Mouse (Mus musculus): ENCODE results near the gene Scimp. TPM values are rescaled to one million over a fixed set of nuclear protein-coding genes. Genes with fewer than 3 reads are reported as not detected.

Scimp gene
- total RNA-seq, 1 experiment, result not detected

GRCm38 (mm10) chr11:70837031-70837430 lies 24.6 kb upstream of the Scimp start:
- H3K9me3 ChIP-seq (ENCODE audit: control insufficient read depth, insufficient read depth, low read depth, low read length), result no peaks in the 10 kb centered on the region
- H3K36me3 ChIP-seq (ENCODE audit: control insufficient read depth, insufficient read depth, low read length, poor library complexity, severe bottlenecking), result no peaks in the 10 kb centered on the region
- no peak overlapping the region for H3K27ac ChIP-seq (ENCODE audit: insufficient read depth, low read depth, low read length, poor library complexity, severe bottlenecking)
- no peak for DNase-seq (ENCODE audit: low read depth, low spot score)
- no peak overlapping the region for H3K9ac ChIP-seq (ENCODE audit: insufficient read depth, low read depth, low read length, poor library complexity, severe bottlenecking)
- TF ChIP-seq ZNF384 (IDR thresholded peaks at IDR 0.05; ENCODE audit: low read depth, low read length) (no peak), HCFC1 (IDR thresholded peaks at IDR 0.05; ENCODE audit: borderline replicate concordance, insufficient read depth, low read length) (no peak), MAFK (IDR thresholded peaks at IDR 0.05; ENCODE audit: insufficient read depth, low read depth, low read length) (no peak), ZC3H11A (IDR thresholded peaks at IDR 0.05; ENCODE audit: borderline replicate concordance, low read depth, low read length) (no peak), CHD2 (IDR thresholded peaks at IDR 0.05; ENCODE audit: low read depth, low read length) (no peak)
- H3K4me1 ChIP-seq (ENCODE audit: control insufficient read depth in 2 of 2, insufficient read depth in 2 of 2, low read length in 2 of 2, poor library complexity in 1 of 2), result no peaks in the 10 kb centered on the region
- H3K4me3 ChIP-seq (ENCODE audit: insufficient read depth in 1 of 2, low read depth in 1 of 2, low read length in 2 of 2, poor library complexity in 1 of 2, severe bottlenecking in 1 of 2), result no peak overlapping the region
- in situ Hi-C loops (cut with MboI; ENCODE audit: low sequenced_read_pairs in 2 of 2, unreplicated experiment in 2 of 2), result no loop called here

DNA sequence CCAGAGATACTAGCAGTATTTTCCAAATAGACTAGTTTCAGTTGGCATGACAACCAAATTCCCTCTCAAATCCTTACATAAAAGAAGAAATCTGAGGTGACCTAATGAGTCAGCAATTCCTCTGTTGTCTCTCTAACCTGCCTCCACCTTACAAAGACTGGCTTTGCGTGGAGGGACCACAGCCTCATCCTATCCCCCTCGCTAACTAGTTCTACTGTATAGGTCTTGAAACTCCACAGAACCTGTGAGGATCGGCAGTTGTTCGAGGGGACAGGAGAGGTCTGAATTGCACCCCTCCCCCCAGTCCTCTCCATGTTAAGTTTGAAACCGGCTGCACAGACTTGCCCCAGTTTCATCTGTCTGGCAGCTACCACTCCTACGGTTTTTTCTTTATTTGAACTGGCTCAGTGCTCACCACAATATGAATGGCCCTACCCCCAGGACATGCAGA lies 23.0 kb upstream of the Scimp start:
- Histone ChIP-seq H3K4me1 (ENCODE audit: control insufficient read depth in 2 of 2, insufficient read depth in 2 of 2, low read length in 2 of 2, poor library complexity in 1 of 2) (no peaks in the 10 kb centered on the region), H3K36me3 (ENCODE audit: control insufficient read depth, insufficient read depth, low read length, poor library complexity, severe bottlenecking) (no peaks in the 10 kb centered on the region), H3K27ac (ENCODE audit: insufficient read depth, low read depth, low read length, poor library complexity, severe bottlenecking) (0 out of 2 replicates have a peak overlapping the region, but pooled peaks have one; percentile 17), H3K9ac (ENCODE audit: insufficient read depth, low read depth, low read length, poor library complexity, severe bottlenecking) (no peak overlapping the region), H3K9me3 (ENCODE audit: control insufficient read depth, insufficient read depth, low read depth, low read length) (no peaks in the 10 kb centered on the region), H3K4me3 (ENCODE audit: insufficient read depth in 1 of 2, low read depth in 1 of 2, low read length in 2 of 2, poor library complexity in 1 of 2, severe bottlenecking in 1 of 2) (no peak overlapping the region)
- DNase-seq (ENCODE audit: low read depth, low spot score), result no peak
- in situ Hi-C loops (cut with MboI; ENCODE audit: low sequenced_read_pairs in 2 of 2, unreplicated experiment in 2 of 2), result no loop called here
- peak; percentile 70 for TF ChIP-seq MAFK (IDR thresholded peaks at IDR 0.05; ENCODE audit: insufficient read depth, low read depth, low read length)
- TF ChIP-seq ZNF384 (IDR thresholded peaks at IDR 0.05; ENCODE audit: low read depth, low read length), result no peak

DNA sequence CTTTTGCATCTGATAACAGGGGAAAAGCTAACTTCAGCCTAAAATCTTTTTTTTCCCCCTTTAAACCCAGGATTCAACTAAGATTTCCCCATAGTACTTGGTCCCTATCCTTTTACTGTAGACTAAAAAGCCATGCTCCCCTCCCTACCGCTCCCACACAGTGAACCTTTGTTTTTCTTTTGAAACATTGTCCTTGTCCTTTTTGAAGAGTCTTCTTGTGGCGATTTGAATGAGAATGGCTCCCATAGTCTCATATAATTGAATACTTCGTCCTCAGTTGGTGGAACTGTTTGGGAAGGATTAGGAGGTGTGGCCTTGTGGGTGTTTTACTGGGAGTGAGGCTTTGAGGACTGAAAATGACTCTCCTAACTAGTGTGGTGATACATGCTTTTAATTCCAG lies 21.4 kb upstream of the Scimp start:
- Histone ChIP-seq H3K27ac (ENCODE audit: insufficient read depth, low read depth, low read length, poor library complexity, severe bottlenecking) (no peak overlapping the region; the same call in 1 of the 2 replicates), H3K36me3 (ENCODE audit: control insufficient read depth, insufficient read depth, low read length, poor library complexity, severe bottlenecking) (no peaks in the 10 kb centered on the region), H3K4me1 (ENCODE audit: control insufficient read depth in 2 of 2, insufficient read depth in 2 of 2, low read length in 2 of 2, poor library complexity in 1 of 2) (no peaks in the 10 kb centered on the region), H3K9ac (ENCODE audit: insufficient read depth, low read depth, low read length, poor library complexity, severe bottlenecking) (no peak overlapping the region), H3K4me3 (ENCODE audit: insufficient read depth in 1 of 2, low read depth in 1 of 2, low read length in 2 of 2, poor library complexity in 1 of 2, severe bottlenecking in 1 of 2) (no peak overlapping the region), H3K9me3 (ENCODE audit: control insufficient read depth, insufficient read depth, low read depth, low read length) (no peaks in the 10 kb centered on the region)
- in situ Hi-C loops (cut with MboI; ENCODE audit: low sequenced_read_pairs in 2 of 2, unreplicated experiment in 2 of 2), result no loop called here
- no peak for DNase-seq (ENCODE audit: low read depth, low spot score)
- TF ChIP-seq MAFK (IDR thresholded peaks at IDR 0.05; ENCODE audit: insufficient read depth, low read depth, low read length), result no peak
- TF ChIP-seq HCFC1 (IDR thresholded peaks at IDR 0.05; ENCODE audit: borderline replicate concordance, insufficient read depth, low read length), result no peak
- no peak for TF ChIP-seq ZC3H11A (IDR thresholded peaks at IDR 0.05; ENCODE audit: borderline replicate concordance, low read depth, low read length)
- TF ChIP-seq CHD2 (IDR thresholded peaks at IDR 0.05; ENCODE audit: low read depth, low read length), result no peak
- no peak for TF ChIP-seq ZNF384 (IDR thresholded peaks at IDR 0.05; ENCODE audit: low read depth, low read length)

GRCm38 (mm10) chr11:70833408-70833807 lies 21.0 kb upstream of the Scimp start:
- Histone ChIP-seq H3K4me1 (ENCODE audit: control insufficient read depth in 2 of 2, insufficient read depth in 2 of 2, low read length in 2 of 2, poor library complexity in 1 of 2) (no peaks in the 10 kb centered on the region), H3K27ac (ENCODE audit: insufficient read depth, low read depth, low read length, poor library complexity, severe bottlenecking) (no peak overlapping the region; the same call in 1 of the 2 replicates), H3K36me3 (ENCODE audit: control insufficient read depth, insufficient read depth, low read length, poor library complexity, severe bottlenecking) (no peaks in the 10 kb centered on the region), H3K9me3 (ENCODE audit: control insufficient read depth, insufficient read depth, low read depth, low read length) (no peaks in the 10 kb centered on the region), H3K9ac (ENCODE audit: insufficient read depth, low read depth, low read length, poor library complexity, severe bottlenecking) (no peak overlapping the region), H3K4me3 (ENCODE audit: insufficient read depth in 1 of 2, low read depth in 1 of 2, low read length in 2 of 2, poor library complexity in 1 of 2, severe bottlenecking in 1 of 2) (no peak overlapping the region)
- no peak for DNase-seq (ENCODE audit: low read depth, low spot score)
- in situ Hi-C loops (cut with MboI; ENCODE audit: low sequenced_read_pairs in 2 of 2, unreplicated experiment in 2 of 2), result no loop called here
- TF ChIP-seq HCFC1 (IDR thresholded peaks at IDR 0.05; ENCODE audit: borderline replicate concordance, insufficient read depth, low read length) (no peak), MAFK (IDR thresholded peaks at IDR 0.05; ENCODE audit: insufficient read depth, low read depth, low read length) (no peak), CHD2 (IDR thresholded peaks at IDR 0.05; ENCODE audit: low read depth, low read length) (no peak), ZC3H11A (IDR thresholded peaks at IDR 0.05; ENCODE audit: borderline replicate concordance, low read depth, low read length) (no peak), ZNF384 (IDR thresholded peaks at IDR 0.05; ENCODE audit: low read depth, low read length) (no peak)

DNA sequence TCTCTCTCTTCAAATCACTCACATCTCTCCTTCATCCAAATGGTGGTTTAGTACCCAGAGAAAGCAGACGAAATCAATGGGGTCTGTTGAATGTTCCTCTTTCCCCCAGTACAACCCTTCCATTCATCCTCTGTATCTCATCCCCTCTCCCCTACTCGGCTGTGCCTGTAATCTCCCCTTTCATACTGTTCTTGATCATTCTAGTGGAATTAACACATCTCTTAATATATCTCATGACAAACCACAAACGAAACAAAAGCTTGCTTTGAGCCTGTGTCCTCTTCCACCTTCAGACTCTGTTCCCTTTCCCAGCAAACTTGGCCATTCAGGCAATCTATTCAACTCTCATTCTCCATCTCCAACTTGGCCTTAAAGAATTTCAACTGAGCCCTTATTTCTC lies 18.8 kb upstream of the Scimp start:
- in situ Hi-C loops (cut with MboI; ENCODE audit: low sequenced_read_pairs in 2 of 2, unreplicated experiment in 2 of 2), result no loop called here
- H3K4me1 ChIP-seq (ENCODE audit: control insufficient read depth in 2 of 2, insufficient read depth in 2 of 2, low read length in 2 of 2, poor library complexity in 1 of 2), result no peaks in the 10 kb centered on the region
- no peak overlapping the region for H3K27ac ChIP-seq (ENCODE audit: insufficient read depth, low read depth, low read length, poor library complexity, severe bottlenecking)
- TF ChIP-seq MAFK (IDR thresholded peaks at IDR 0.05; ENCODE audit: insufficient read depth, low read depth, low read length), result no peak
- no peak for TF ChIP-seq CHD2 (IDR thresholded peaks at IDR 0.05; ENCODE audit: low read depth, low read length)
- TF ChIP-seq HCFC1 (IDR thresholded peaks at IDR 0.05; ENCODE audit: borderline replicate concordance, insufficient read depth, low read length), result no peak
- TF ChIP-seq ZNF384 (IDR thresholded peaks at IDR 0.05; ENCODE audit: low read depth, low read length), result no peak
- no peak for TF ChIP-seq ZC3H11A (IDR thresholded peaks at IDR 0.05; ENCODE audit: borderline replicate concordance, low read depth, low read length)
- H3K4me3 ChIP-seq (ENCODE audit: insufficient read depth in 1 of 2, low read depth in 1 of 2, low read length in 2 of 2, poor library complexity in 1 of 2, severe bottlenecking in 1 of 2), result no peak overlapping the region
- no peak overlapping the region for H3K9ac ChIP-seq (ENCODE audit: insufficient read depth, low read depth, low read length, poor library complexity, severe bottlenecking)
- DNase-seq (ENCODE audit: low read depth, low spot score), result no peak
- no peaks in the 10 kb centered on the region for H3K9me3 ChIP-seq (ENCODE audit: control insufficient read depth, insufficient read depth, low read depth, low read length)
- H3K36me3 ChIP-seq (ENCODE audit: control insufficient read depth, insufficient read depth, low read length, poor library complexity, severe bottlenecking), result no peaks in the 10 kb centered on the region
